Mouse (Mus musculus): ENCODE measurements around the gene Bod1l.

Bod1l gene

GRCm38 (mm10) chr5:41844147-41844529, at the start of gene Bod1l:
Gene Bod1l, minus strand, starts transcription at chr5:41844315.
- peak; percentile 95 for DNase-seq (ENCODE audit: low spot score)

DNA sequence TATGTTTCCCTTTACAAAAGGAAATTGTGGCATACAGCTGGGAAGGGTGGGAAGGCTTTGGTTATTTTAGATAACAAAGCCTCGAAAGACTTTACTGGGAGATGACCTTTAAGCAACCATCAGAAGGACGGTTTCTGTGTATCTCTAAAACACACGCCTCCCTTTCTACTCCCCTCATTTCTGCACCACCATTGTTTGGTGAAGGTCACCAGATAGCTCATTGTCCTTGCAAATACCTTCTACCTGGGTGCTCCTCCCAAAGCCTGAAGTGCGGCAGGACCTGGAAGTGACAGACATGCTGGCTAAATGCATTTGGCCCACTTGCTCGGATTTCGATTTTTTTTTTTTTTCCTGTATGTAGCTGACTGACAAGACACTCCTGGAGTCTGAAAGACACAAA, 49.2 kb upstream of the Bod1l start:
- DNase-seq (ENCODE audit: low spot score) = no peak

DNA sequence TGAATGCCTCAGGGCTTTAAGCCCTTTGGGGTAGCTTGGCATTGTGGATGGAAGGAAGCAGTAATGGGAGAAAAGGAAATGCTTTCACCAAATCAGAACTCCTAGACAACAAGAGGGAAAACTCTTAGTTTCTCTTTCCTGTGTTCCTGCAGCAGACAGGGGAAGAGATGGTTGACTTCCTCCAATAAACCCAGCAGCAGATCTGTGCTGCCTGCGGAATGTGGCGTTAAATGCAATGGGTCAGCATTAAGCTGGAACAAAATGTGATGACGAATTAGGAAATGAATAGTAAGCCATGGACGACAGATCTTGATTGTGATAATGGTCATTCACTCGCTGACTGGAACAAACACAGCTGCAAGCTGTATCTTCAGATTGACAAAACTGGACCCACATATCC, 46.8 kb upstream of the Bod1l start:
- DNase-seq (ENCODE audit: low spot score) = no peak

DNA sequence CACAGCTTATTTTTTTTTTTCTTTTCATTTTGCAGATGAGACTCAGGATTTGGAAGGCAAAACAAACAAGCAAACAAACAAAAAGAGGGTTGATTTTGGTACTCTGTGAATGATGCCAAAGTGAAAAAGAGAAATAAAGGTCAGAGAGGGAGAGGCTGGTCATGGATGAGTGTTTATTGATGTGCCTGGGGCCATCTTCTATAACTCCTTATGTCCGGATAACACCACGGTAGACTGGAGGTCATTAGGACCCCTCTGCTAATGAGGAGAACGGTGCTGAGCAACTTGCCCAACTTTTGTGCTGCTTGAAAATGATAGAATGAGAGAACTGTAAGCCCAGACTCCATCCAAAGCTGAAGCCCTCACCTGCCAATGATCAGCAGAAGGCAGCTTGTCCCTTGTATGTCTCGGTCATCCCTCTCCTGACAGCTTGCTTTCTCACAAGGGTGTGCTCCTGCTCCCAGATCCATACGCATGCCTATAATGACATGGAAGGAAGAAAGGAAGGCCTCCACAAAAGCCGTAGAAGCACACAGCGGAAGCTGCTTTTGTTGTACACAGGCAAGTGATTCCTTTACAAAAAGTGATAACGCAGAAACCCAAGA, 45.2 kb upstream of the Bod1l start:
- no peak for DNase-seq (ENCODE audit: low spot score)

DNA sequence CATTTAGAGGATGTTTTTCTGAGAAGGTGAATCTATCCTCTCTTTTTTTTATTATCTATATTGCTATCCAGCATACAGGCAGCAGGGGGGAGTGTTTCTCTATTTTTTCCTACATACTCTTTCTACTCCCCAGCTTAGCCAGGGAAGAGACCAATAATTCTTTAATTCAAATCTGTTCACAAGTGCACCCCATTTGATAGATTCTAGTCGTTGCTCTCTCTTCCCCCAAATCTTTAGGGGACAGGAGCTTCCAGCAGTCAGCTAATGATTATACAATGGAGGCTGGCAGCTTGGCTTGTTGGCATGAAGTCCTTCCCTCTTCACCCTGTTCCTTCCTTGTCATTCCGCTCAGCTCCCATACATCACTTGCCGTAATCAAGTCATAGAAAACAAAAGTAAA, 44.7 kb upstream of the Bod1l start:
- DNase-seq (ENCODE audit: low spot score) = no peak

GRCm38 (mm10) chr5:41887738-41888137, 43.6 kb upstream of the Bod1l start:
- DNase-seq (ENCODE audit: low spot score) = peak; percentile 40

DNA sequence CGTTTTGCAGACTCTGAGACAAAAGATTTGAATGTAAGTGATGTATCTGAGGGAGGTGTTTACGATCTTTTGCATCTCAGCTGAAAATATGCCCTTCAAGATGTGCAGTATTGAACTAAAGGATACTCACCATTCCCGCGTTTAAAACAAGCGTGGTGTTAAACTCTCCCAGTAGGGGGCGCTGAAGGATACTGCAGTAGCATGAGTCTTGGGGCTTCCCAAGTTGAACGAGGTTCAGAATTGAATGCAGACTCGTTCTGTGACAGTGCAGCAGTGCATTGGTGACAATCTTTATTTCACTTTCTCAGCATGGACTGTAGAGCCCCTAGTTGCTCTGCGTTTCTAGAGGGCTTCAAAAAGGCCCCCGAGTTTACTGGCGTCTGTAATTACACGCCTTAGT, 40.4 kb upstream of the Bod1l start:
- DNase-seq (ENCODE audit: low spot score) = peak; percentile 7

DNA sequence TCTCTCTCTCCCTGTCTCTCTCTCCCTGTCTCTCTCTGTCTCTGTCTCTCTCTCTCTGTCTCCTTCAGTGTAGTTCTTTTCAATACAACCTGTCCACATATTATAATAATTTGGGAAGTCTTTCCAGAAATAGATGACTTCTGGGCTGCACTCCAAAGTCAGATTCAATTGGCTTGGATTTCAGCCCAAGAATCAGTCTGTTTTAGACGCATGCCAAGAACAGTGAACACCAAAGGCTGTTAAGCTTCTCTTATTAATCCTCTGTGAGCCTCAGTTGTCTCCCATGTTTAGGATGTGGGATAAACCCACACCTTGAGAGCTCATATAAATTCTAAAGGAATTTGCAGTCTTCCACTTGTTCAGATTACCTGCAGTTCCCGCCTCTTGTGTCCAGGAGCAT, 27.0 kb upstream of the Bod1l start:
- no peak for DNase-seq (ENCODE audit: low spot score)

DNA sequence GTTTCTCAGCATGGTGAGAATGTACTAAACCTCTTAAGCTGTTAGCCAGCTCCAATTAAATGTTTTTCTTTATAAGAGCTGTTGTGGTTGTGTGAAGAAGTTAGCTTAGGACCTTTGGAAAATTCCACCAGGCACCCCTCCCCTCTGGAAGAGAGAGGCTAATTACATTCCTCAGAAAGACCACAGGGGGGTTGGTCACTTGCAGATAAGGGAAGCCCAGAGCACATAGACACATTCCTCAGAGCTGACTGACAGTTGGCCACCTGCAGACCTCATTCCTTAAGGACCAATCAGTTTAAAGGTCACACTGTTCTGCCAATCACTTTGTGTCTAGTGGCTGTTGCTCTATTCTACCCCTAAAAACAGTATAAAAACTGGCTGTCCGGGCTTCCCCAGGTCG, 11.7 kb upstream of the Bod1l start:
- DNase-seq (ENCODE audit: low spot score) = no peak

DNA sequence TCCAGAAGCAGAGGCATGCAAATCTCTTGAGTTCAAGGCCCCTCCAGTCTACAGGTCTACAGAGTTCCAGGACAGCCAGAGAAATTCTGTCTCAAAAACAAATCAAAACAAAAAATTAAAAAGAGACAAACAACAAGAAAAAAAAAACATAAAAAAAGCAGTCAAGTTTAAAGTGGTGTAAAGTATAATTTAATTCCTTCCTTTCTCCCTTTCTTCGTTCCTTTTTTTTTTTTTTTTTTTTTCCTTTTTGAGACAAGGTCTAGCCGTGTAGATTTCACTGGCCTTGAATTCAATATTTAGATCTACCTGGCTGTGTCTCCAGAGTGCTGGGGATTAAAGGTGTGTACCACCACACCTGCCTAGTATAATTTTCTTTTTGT, 1.4 kb upstream of the Bod1l start:
- DNase-seq (ENCODE audit: low spot score) = no peak

DNA sequence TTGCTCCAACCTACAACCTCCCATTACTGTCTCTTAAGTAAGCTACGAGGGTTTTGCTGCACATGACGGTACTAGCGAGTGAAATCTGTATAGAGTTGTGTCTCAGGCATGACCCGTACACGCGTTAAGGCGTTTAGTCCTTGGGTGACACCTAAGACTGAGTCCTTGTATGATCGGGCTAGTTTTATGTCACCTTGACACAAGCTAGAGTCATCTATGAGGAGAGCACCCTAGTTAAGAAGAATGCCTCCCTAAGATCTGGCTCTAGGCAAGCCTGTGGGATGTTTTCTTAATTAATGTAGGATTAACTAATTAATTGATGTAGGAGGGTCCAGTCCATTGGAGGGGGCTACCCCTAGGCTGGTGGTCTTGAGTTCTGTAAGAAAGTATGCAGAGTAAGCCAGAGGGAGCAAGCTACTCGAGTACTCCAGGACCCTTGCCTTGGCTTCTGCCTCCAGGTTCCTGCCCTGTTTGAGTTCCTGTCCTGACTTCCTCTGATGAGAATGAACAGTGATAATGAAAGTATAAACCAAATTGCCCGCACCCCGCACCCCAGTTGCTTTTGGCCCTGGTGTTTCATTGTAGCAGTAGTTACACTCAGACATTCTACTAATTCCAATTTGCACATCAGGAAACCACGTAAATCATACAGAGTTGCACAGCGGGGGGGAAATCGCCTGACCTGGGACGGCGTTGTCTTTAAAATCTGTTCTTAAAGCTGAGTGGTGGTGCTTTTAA, 874 bp upstream of the Bod1l start:
- DNase-seq (ENCODE audit: low spot score) = peak; percentile 46

GRCm38 (mm10) chr5:41843419-41844146, 532 bp downstream of the Bod1l start:
- DNase-seq (ENCODE audit: low spot score) = peak; percentile 10

DNA sequence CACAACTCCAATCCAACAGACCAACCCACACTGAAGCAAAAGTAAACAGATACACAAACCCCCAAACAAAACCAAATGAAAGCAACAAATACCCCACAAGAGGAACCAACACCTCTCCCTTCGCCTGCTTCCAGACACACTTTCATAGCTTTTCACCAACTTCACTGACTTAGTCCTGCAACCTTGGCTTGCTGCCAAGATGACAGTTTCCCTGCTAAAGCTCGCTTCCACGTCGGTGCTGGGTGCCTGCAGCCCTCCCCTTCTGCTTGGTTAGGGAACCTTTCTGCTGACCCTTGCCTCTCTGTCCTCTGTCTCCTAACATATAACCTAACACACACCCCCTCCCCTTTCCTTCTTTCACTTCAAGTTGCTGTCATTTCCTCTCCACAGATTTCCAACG, 1.4 kb downstream of the Bod1l start:
- DNase-seq (ENCODE audit: low spot score) = peak; percentile 22

GRCm38 (mm10) chr5:41841735-41842134, 2.4 kb downstream of the Bod1l start:
- peak; percentile 45 for DNase-seq (ENCODE audit: low spot score)

DNA sequence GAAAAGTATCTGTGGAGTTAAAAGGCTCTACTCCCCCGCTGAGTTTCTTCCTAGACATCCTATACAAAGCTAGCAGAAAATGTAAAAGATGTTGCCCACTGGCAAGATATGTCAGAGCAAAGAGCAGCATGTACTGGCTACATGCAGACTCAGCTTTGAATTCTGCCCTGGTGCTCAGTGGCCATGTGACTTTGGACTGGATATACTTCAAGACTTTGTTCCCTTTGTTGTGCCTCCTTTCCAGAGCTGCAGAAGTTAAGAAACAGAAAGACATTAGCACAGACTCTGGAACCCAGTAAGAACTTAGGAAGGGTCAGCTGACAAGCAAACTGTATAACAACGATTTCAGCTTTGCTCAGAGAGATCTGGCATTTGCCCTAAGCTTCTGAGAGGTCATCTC, 14.0 kb downstream of the Bod1l start:
- no peak for DNase-seq (ENCODE audit: low spot score)

GRCm38 (mm10) chr5:41821158-41821557, 23.0 kb downstream of the Bod1l start:
- DNase-seq (ENCODE audit: low spot score) = no peak

DNA sequence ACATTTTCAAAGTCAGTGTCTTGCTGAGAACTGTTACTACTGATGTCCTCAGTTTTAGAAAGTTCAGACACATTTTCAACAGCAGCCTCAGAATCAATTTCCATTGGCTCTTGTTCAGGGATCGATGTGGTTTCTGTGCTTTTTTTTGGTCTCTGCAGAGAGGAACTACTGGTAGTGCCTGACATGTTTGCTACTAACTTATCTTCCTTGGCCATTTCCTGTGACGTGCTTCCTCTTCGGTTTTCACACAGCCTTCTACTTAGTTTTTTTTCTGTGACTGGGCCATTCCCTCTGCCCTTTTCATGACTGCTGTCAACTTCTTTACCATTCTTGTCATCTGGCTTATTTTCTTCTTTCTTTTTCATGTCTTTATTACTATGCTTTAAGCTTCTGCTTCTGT, 23.6 kb downstream of the Bod1l start:
- no peak for DNase-seq (ENCODE audit: low spot score)

DNA sequence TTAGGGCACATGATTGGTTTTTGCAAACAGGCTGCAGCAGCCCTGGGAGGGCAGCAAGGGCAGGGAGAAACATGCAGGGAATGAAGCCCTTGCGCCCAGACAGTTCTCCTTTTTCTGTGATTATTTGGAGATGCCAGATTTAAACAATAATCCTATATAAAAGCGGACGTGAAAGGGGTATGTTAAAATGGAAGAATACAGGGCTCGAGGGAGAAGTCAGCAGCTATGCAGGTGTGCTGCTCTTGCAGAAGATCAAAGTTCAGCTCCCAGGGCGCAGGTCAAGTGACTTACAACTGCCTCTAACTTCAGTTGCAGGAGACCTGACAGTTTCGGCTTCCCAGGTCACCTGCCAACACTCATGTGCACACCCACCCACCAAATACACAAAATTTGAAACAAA, 31.6 kb downstream of the Bod1l start:
- no peak for DNase-seq (ENCODE audit: low spot score)

- no peak for DNase-seq (ENCODE audit: low spot score)
Observed at GRCm38 (mm10) chr5:41811279-41811678, 32.8 kb downstream of the Bod1l start.

GRCm38 (mm10) chr5:41807383-41807782, 36.7 kb downstream of the Bod1l start:
- DNase-seq (ENCODE audit: low spot score) = no peak

GRCm38 (mm10) chr5:41806176-41806575, 37.9 kb downstream of the Bod1l start:
- DNase-seq (ENCODE audit: low spot score) = no peak

DNA sequence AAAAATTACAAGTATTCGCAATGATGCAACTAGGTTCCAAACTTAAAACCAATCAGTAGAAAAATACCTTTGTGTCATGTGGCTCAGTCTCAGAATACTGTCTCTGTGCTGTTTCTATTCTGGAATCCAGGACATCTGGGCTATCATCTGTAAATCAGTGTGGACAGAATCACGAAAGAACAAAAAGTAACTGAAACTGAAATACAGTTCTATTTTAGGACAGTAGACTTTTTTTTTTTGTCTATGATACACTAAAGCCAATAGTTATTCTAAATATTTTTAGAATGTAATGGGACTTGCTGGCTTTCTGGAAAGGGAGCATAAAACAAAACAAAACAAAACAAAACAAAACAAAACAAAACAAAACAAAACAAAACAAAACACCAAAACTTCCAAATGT, 39.0 kb downstream of the Bod1l start:
- DNase-seq (ENCODE audit: low spot score) = no peak

- DNase-seq (ENCODE audit: low spot score) = no peak
Observed at GRCm38 (mm10) chr5:41804643-41805042, 39.5 kb downstream of the Bod1l start.
